Mouse (Mus musculus) limb, embryonic 11.5 days (tissue): ENCODE measurements around the gene H2afx. TPM values are rescaled to one million over a fixed set of nuclear protein-coding genes. Genes with fewer than 3 reads are reported as not detected.

Source experiments
- ATAC-seq: fragments of 200-750 bp; cut with Nextera tagmentation; 2 replicates; pipeline ENCODE4 v1.8.0; 2017; ENCODE audit warnings: low read depth; ENCODE audit not compliant: insufficient number of reproducible peaks, low FRiP score, low TSS enrichment
- DNase-seq: peaks from one replicate; pipeline ENCODE4 v3.0.0-alpha.2; 2015; ENCODE audit warnings: low spot score
- H3K27ac ChIP-seq: fragments of 300-500 bp; sonication (generic); replicated peaks from 2 replicates; pipeline ENCODE4 v1.5.1; 2014; ENCODE audit warnings: low read depth, mild to moderate bottlenecking, low read length
- H3K27me3 ChIP-seq: fragments of 300-500 bp; sonication (generic); 2 replicates; pipeline ENCODE4 v1.6.1; 2014; ENCODE audit warnings: mild to moderate bottlenecking, low read length, mixed read lengths; ENCODE audit not compliant: control insufficient read depth, insufficient read depth
- H3K36me3 ChIP-seq: fragments of 300-500 bp; sonication (generic); 2 replicates; pipeline ENCODE4 v1.6.1; 2014; ENCODE audit warnings: mild to moderate bottlenecking, low read length, moderate library complexity, mixed read lengths; ENCODE audit not compliant: control insufficient read depth, insufficient read depth
- H3K4me1 ChIP-seq: fragments of 300-500 bp; sonication (generic); 2 replicates; pipeline ENCODE4 v1.6.1; 2014; ENCODE audit warnings: low read length, mixed read lengths; ENCODE audit not compliant: control insufficient read depth, insufficient read depth
- H3K4me2 ChIP-seq: fragments of 300-500 bp; sonication (generic); 2 replicates; pipeline ENCODE4 v1.6.1; 2014; ENCODE audit warnings: low read depth, mild to moderate bottlenecking, moderate library complexity; ENCODE audit not compliant: severe bottlenecking
- H3K4me3 ChIP-seq: fragments of 300-500 bp; sonication (generic); 2 replicates; pipeline ENCODE4 v1.5.1; 2014; ENCODE audit warnings: low read depth, low read length
- H3K9ac ChIP-seq: fragments of 300-500 bp; sonication (generic); 2 replicates; pipeline ENCODE4 v1.6.1; 2014; ENCODE audit warnings: mild to moderate bottlenecking, low read length
- H3K9me3 ChIP-seq: fragments of 300-500 bp; sonication (generic); 2 replicates; pipeline ENCODE4 v1.6.1; 2016; ENCODE audit warnings: low read length; ENCODE audit not compliant: control insufficient read depth
- WGBS: fragments of 180-500 bp; shearing (Covaris S2); extraction: QIAGEN DNeasy Blood & Tissue Kit; methylation state at CpG from one replicate; pipeline ENCODE4 v1.1.7; 2014; 5-methylcytosine and 5-hydroxymethylcytosine counted together
- microRNA-seq: library from miRNA; unstranded; fragments of <30 nt; microRNA quantifications from one replicate; pipeline ENCODE4, GENCODE M21; 2016
- polyA plus RNA-seq: library from polyadenylated mRNA; unstranded; fragments of >200 nt; fragmentation: Nextera tagmentation; extraction: Ambion mirVana; gene quantifications from 2 replicates; pipeline ENCODE4 v1.2.1, GENCODE M21; 2014

The H2afx gene
- polyA plus RNA-seq, 1 experiment from 2014 or later, result 525 TPM

DNA sequence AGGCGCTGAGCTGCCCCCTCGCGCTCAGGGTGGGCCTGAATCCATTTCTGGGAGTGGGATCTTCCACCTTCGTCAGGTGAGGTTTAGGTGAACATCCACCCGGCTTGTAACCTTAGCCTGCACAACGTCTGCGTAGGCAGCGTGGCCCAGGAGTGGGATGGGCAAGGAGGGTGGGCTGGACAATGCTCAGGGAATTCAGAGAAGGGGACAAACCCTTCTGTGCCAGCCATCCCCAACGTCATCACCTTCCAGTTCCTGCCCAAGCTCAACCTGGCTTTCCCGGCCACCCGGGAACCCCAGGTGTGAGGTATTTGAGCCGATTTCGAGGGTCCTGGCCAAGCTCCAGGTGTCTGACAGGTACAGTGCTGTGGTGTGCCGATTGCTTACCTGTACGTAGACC, 45.4 kb downstream of the H2afx start:
- 0 out of 2 replicates have a peak, but pooled peaks have one; percentile 24 for ATAC-seq
- Histone ChIP-seq H3K9me3 (no peaks in the 10 kb centered on the region), H3K4me2 (peak overlapping the region; percentile 80), H3K27ac (peak overlapping the region; percentile 55), H3K4me1 (peaks cover 8% of the 10 kb centered on the region), H3K9ac (peak overlapping the region; percentile 89), H3K4me3 (peak overlapping the region; percentile 71), H3K36me3 (peaks cover 23% of the 10 kb centered on the region), H3K27me3 (no peaks in the 10 kb centered on the region)
- 9% methylated on average over 15 of the region's 15 CpGs for WGBS
- no peak for DNase-seq

DNA sequence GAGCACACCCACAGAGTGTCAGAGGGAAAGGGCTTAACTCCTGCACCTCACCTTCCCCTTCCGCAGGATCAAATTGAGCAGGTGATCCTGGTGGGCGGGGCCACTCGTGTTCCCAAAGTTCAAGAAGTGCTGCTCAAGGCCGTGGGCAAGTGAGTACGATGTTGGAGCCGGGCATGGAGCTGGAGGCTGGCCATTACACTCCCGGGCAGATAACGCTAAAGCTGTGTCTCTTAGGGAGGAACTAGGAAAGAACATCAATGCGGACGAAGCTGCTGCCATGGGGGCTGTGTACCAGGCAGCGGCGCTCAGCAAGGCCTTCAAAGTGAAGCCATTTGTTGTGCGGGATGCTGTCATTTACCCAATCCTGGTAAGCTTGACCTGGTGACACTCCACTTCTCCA, 50.1 kb downstream of the H2afx start:
- Histone ChIP-seq H3K4me2 (no peak overlapping the region), H3K9me3 (no peaks in the 10 kb centered on the region), H3K27ac (no peak overlapping the region), H3K27me3 (no peaks in the 10 kb centered on the region), H3K36me3 (peaks cover 43% of the 10 kb centered on the region), H3K4me3 (no peak overlapping the region), H3K9ac (no peak overlapping the region), H3K4me1 (peaks cover 8% of the 10 kb centered on the region)
- 92% methylated on average over 13 of the region's 13 CpGs for WGBS
- DNase-seq (no peak), ATAC-seq (no peak)

Small RNAs within 50 kb of the gene (microRNA-seq; reads per million reads assigned to microRNA genes)
- 0.92 reads per million for gene Gm44335

Other genes starting within 250 kb of the H2afx start
- gene Mfrp, start 233.0 kb upstream of the H2afx start, polyA plus RNA-seq, result 0.13 TPM in 1 of 2 replicates, not detected in the other
- gene C1qtnf5, start 227.4 kb upstream of the H2afx start, polyA plus RNA-seq, result 0.40 and 0.45 TPM in 2 replicates
- 0.10 TPM in 1 of 2 replicates, not detected in the other for gene Gm49380, start 221.2 kb upstream of the H2afx start, polyA plus RNA-seq
- 76.6 and 77.3 TPM in 2 replicates for gene Rnf26, start 221.2 kb upstream of the H2afx start, polyA plus RNA-seq
- gene Mcam, start 200.2 kb upstream of the H2afx start, polyA plus RNA-seq, result 12.7 and 13.4 TPM in 2 replicates
- 19.2 and 21.7 TPM in 2 replicates for gene Cbl, start 100.6 kb upstream of the H2afx start, polyA plus RNA-seq
- gene Ccdc153, start 94.0 kb upstream of the H2afx start, polyA plus RNA-seq, result not detected in 2 replicates
- gene Pdzd3, start 83.2 kb upstream of the H2afx start, polyA plus RNA-seq, result 0.08 TPM in 1 of 2 replicates, not detected in the other
- gene Nlrx1, start 66.1 kb upstream of the H2afx start, polyA plus RNA-seq, result 2.7 and 3.0 TPM in 2 replicates
- 3.4 and 3.7 TPM in 2 replicates for gene Abcg4, start 46.1 kb upstream of the H2afx start, polyA plus RNA-seq
- 19.5 and 28.4 TPM in 2 replicates for gene Hinfp, start 29.0 kb upstream of the H2afx start, polyA plus RNA-seq
- gene C2cd2l, start 14.4 kb upstream of the H2afx start, polyA plus RNA-seq, result 6.5 and 7.6 TPM in 2 replicates
- 52.3 and 55.8 TPM in 2 replicates for gene Dpagt1, start 8.7 kb upstream of the H2afx start, polyA plus RNA-seq
- 145 and 153 TPM in 2 replicates for gene Hmbs, start 9.5 kb downstream of the H2afx start, polyA plus RNA-seq
- 26.4 and 26.6 TPM in 2 replicates for gene Vps11, start 27.0 kb downstream of the H2afx start, polyA plus RNA-seq
- 36.1 and 39.7 TPM in 2 replicates for gene Hyou1, start 44.8 kb downstream of the H2afx start, polyA plus RNA-seq
- gene Slc37a4, start 62.2 kb downstream of the H2afx start, polyA plus RNA-seq, result 10.1 and 10.6 TPM in 2 replicates
- gene Rps25, start 72.4 kb downstream of the H2afx start, polyA plus RNA-seq, result 2,256 and 2,311 TPM in 2 replicates
- 141 TPM in 2 replicates for gene Trappc4, start 72.9 kb downstream of the H2afx start, polyA plus RNA-seq
- 22.0 and 27.1 TPM in 2 replicates for gene Ccdc84, start 83.9 kb downstream of the H2afx start, polyA plus RNA-seq
- not detected in 2 replicates for gene Foxr1, start 106.4 kb downstream of the H2afx start, polyA plus RNA-seq
- gene Upk2, start 120.3 kb downstream of the H2afx start, polyA plus RNA-seq, result 0.59 and 0.99 TPM in 2 replicates
- 11.6 and 12.3 TPM in 2 replicates for gene Bcl9l, start 148.1 kb downstream of the H2afx start, polyA plus RNA-seq
- gene Cxcr5, start 227.2 kb downstream of the H2afx start, polyA plus RNA-seq, result 0.05 TPM in 1 of 2 replicates, not detected in the other